Mouse (Mus musculus) kidney, adult 2 months (tissue): Measurements from ENCODE around the gene Recql5.

Experiments
- CTCF ChIP-seq: fragments of 200-500 bp; conservative IDR thresholded peaks from 2 replicates; pipeline ENCODE4 v1.5.1; 2011; ENCODE audit warnings: low read depth, mild to moderate bottlenecking, control low read depth, low read length, moderate library complexity, mixed read lengths; ENCODE audit not compliant: insufficient read depth, insufficient read length
- POLR2A ChIP-seq: fragments of 200-500 bp; IDR thresholded peaks from one replicate; pipeline ENCODE4 v1.6.1; 2011; ENCODE audit warnings: low read depth, low read length, control low read depth

- TF ChIP-seq CTCF, result no peak
- TF ChIP-seq POLR2A, result no peak
These were observed 27.2 kb downstream of the Recql5 start for GRCm38 (mm10) chr11:115906116-115906515.
